Mouse (Mus musculus): ENCODE measurements at regions not wholly inside any gene's neighbourhood (a gene's known extent, or its start where the extent isn't known, plus 50 kb on each side); places are given as distances from the start of the nearest gene placed in this dataset.

DNA sequence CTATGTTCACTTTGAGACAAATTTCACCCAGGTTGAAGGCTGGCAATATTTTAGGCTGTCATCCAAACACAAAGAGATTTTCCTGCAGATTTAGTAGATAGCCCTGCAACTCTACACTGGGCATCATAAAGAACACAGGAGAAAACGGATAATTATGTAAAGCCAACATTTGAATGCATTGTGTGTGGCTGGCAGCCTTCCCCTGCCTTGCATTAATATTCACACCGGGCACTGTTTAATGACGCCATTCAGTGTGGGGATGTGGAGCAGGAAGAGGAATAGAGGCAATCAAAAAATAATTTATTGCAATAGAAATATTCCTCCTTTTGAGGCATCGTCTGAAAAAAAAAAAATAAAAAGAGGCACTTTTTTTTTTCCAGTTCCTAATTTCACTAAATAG is 105.7 kb downstream of the Samd5 start:
- DNase-seq (ENCODE audit: low spot score) = no peak

DNA sequence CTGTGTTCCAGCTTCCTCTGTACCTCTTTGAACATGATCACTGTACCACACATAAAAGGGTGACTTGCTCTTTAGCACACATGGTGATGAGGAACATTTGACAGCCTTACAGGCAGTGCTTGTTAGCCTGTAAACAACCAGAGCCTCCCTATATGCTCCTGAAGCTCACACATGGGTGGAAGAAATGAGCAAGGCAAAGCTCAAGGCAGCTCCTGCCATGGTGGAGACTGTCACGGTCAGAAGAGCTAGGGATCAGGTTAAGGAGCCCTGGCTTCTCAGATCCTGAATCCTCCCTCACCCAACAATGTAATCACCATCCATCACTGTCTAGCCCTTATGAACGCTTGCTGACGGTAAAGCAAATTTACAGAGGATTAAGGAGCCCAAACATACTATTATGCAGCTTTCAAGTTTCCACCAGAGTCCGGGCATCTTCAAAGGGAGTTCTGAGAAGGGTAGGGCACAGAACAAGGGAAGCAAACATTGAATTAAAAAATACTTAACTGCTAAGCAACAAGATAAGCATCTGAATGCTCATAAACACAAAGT is 117.4 kb downstream of the Samd5 start:
- no peak for DNase-seq (ENCODE audit: low spot score)

DNA sequence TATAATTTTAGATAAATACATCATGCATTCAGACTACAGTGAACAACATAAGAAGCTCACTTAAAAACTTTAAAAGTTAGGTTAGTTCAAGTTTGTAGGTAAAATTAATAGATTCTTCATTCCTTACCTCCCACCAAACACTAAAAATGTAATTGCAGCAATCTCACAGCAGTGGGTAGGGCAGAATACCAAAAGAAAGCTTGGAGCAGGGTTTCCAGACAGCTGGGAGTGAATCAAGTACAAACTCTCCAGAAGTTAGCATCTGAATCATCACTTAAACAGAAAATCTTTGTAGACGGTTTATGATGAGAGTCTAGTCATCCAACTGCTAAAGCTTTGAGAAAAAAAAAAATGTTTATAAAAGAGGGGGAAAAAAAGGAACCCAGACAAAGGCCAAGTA is 117.9 kb downstream of the Samd5 start:
- no peak for DNase-seq (ENCODE audit: low spot score)

- DNase-seq (ENCODE audit: low spot score) = no peak
Observed at GRCm38 (mm10) chr10:9553946-9554345, 121.1 kb downstream of the Samd5 start.

DNA sequence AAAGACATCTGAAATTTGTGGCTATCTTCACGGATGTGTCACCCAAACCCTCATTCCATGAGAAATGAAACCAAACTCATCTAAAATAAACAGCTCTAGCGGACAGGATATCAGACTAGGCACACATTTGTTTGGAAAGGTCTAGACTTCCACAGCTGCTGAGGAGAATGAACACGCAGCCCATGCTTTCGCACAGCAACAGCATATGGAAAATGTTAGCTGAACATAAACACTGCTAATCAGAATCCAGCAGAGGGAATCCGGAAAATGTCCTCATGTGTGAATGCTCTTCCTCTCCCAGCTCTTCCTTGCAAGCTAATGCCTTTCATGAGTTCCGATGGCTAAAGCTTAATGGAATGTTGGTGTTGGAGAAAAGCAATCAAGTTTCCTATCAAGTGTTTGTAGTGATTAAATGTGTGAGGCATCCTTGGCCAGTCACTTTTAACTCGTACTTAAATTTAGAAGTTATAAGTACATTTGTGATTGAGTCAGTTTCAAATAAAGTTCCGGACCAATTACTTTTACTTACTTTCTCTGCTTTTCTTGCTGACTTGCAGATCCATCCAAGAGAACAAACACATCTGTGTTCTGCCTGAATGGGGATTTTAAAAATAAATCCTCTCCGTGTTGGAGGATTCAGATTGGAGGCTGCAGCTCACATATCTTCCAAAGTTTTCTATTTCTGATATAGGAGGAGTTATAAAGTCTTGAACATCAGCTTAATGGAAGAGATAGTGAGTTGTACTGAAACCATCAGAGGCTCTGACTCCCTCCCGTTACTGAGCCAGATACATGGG is 124.9 kb downstream of the Samd5 start:
- DNase-seq (ENCODE audit: low spot score) = no peak

DNA sequence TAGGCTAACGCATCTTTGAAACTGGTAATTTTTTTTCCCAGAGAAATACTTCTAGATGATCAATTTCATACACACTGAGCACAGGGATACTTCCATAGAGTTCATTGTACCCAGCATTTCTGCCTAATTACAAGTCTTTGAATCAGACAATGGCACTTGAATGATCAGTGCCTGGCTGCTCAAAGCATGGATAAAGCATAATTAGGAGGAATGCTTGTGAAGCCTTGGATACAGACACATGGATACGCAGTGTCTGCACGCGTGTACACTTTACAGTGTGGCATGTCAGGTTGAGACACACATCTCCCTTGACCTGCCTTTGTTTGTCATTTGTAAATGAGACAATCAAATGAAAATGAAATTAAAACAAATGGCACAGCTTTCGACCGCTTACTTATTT is 129.2 kb downstream of the Samd5 start:
- DNase-seq (ENCODE audit: low spot score) = no peak

- no peak for DNase-seq (ENCODE audit: low spot score)
Observed at GRCm38 (mm10) chr10:9544041-9544786, 130.8 kb downstream of the Samd5 start.

- DNase-seq (ENCODE audit: low spot score) = no peak
Observed at GRCm38 (mm10) chr10:9541579-9541978, 133.4 kb downstream of the Samd5 start.

- DNase-seq (ENCODE audit: low spot score) = no peak
Observed at GRCm38 (mm10) chr10:9537686-9538085, 137.3 kb downstream of the Samd5 start.

DNA sequence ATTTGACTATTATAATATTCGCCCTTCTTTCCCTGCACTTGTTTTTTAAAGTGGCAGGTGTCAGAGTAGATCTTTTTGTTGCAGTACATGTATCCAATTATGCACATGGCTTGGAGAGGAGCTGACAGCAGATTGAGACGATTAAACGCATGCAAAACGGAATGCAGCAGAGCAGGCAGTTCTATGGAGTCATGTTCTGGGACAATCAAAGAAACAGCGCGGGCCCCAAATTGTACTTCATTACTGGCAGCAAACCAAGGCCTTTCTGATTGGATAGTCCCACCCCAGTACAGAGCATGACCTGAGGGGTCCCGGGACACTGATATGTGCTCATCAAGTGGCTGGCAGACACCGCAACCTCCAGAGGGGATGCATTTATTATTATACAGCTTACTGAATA is 140.5 kb downstream of the Samd5 start:
- no peak for DNase-seq (ENCODE audit: low spot score)

GRCm38 (mm10) chr10:9533283-9533682 is 141.7 kb downstream of the Samd5 start:
- no peak for DNase-seq (ENCODE audit: low spot score)

- no peak for DNase-seq (ENCODE audit: low spot score)
Observed at GRCm38 (mm10) chr10:9531931-9532330, 143.1 kb downstream of the Samd5 start.

DNA sequence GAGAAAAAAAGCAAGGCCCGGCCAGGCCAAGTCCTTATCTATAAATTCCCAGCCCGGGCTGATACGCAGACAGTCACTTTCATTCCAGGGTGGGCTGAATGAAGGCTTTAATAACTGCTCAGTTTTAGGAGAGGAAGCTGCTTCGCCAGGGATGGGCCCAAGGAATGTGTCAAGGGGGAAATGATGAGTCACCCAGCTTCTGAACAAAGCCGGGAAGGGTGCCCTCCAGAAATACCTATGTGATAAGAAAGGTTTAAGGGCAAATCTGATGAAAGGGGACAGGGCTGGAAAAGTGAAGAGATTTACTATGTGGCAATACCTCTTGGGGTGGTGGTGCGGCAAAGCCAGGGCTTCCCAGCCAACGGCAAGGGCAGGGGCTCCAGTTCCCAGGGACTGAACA is 145.6 kb downstream of the Samd5 start:
- no peak for DNase-seq (ENCODE audit: low spot score)

- DNase-seq (ENCODE audit: low spot score) = no peak
Observed at GRCm38 (mm10) chr10:9528066-9528465, 146.9 kb downstream of the Samd5 start.

DNA sequence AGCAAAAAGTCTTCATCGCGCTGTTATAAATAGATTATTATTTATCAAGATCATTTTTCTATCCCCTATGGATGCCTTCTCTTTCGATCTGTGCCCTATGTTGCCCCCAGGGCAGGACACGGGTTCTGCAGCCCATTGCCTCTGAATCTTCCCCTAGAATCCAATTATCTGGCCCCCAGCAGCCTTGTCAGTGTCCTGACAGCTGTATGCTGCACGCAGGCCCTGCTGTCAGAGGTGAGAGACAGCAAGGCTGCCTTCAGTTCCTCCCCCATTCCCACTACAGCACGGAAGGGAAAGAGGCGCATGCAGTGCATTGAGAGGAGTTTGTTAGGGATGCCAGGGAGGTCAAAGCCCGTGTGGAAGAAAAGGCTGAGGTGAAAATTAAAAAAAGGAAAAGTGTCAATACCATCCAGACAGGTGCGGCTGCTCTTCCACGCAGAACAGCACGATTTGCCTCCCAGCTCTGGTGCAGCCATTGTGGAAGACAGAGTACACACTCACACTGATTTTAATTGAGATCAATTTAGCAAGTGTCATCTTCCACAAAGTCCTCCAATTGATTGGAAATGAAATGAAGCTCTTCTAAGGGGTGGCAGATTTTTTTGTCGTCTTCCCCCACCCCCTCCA is 165.1 kb downstream of the Samd5 start:
- no peak for DNase-seq (ENCODE audit: low spot score)

DNA sequence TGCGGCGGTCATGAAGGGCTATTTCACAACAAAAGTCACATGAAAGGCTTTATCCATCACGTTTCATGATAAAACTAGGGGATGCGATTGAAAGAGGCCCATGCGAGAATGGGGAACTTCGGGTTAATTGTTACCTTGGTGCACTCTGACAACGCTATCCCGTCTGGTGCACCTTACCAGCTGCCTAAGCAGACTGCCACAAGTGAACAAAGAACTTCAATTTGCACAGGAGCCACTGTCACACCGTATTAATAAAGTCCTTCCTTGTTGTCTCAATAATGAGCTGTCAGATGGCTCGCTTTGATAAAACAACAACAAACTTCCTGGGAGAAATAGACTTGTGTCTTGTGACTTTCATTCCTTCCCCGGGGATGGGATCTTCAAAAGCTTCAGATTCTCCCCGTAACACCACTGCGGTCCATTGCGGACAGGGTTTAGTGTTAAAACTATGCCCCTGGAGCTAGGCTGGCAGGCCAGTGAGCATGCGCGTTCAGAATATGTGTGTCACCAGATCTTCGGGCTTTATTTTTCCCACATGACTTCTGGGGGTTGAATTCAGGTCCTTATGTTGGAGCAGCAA is 165.8 kb downstream of the Samd5 start:
- no peak for DNase-seq (ENCODE audit: low spot score)

- DNase-seq (ENCODE audit: low spot score) = no peak
Observed at GRCm38 (mm10) chr10:9503569-9504493, 171.2 kb downstream of the Samd5 start.

DNA sequence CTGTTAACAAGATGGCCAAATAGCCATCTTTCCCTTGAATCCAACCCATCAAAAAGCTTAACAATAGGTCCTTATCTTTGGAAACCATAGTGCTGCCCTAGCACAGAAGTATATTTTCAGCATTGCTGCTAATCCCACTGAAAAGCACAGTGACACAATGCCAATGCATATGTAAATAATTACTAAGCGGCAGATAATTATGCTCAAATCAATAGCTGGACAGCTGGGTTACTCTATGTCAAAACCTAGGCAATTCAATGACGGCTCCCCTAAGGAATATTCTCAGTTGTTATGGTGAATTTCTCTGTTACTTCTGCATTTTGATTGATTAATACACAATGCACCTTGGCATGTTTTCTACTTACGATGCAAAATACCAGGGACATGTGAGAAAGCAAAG is 176.5 kb downstream of the Samd5 start:
- no peak for DNase-seq (ENCODE audit: low spot score)

GRCm38 (mm10) chr10:9497021-9497420 is 178.0 kb downstream of the Samd5 start:
- no peak for DNase-seq (ENCODE audit: low spot score)

GRCm38 (mm10) chr10:9495143-9495651 is 179.8 kb downstream of the Samd5 start:
- no peak for DNase-seq (ENCODE audit: low spot score)

DNA sequence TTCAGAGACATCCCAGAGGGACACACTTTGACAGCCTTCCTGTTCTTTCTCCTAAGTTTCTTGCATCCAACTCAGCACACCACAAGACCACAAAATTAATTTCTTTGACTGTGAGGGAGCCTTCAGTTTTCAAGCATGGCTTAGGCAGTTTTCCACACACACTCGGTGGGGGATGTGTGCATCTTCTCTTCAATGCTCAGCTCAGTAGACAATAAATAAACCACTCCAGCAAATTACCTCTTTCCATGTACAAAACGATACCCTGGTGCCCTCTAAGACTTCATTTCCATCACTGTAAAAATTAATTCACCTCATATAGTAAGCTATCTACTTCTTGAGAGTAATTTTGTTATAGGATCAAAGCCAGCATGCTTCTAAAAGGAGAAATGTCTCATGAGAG is 184.6 kb downstream of the Samd5 start:
- no peak for DNase-seq (ENCODE audit: low spot score)

Measured in testis, postnatal 14 days (tissue).